Mouse (Mus musculus) CH12.LX (cell line): ENCODE measurements at regions not wholly inside any gene's neighbourhood (a gene's known extent, or its start where the extent isn't known, plus 50 kb on each side); places are given as distances from the start of the nearest gene placed in this dataset.

Source experiments
- DNase-seq: peaks from one replicate; pipeline ENCODE4 v3.0.0-alpha.2; 2013; ENCODE audit errors: extremely low read depth
- H3K27ac ChIP-seq: 2 replicates; pipeline ENCODE4 v1.5.1; 2012; ENCODE audit warnings: low read depth, mild to moderate bottlenecking, control low read depth, moderate library complexity; ENCODE audit not compliant: insufficient read depth
- H3K27me3 ChIP-seq: replicated peaks from 2 replicates; pipeline ENCODE3; 2012; ENCODE audit warnings: inconsistent platforms
- H3K36me3 ChIP-seq, 2 experiments: replicated peaks in 1 of 2; 2 replicates each; pipeline versions ENCODE3 to v1.6.1; 2012; ENCODE audit warnings: inconsistent platforms in 1 of 2, low read length in 1 of 2, mild to moderate bottlenecking in 1 of 2, mixed read lengths in 1 of 2, moderate library complexity in 1 of 2; ENCODE audit not compliant: control insufficient read depth in 1 of 2, insufficient read depth in 1 of 2
- H3K4me1 ChIP-seq, 2 experiments: 2 replicates each; pipeline ENCODE4 v1.6.1; 2012; ENCODE audit warnings: inconsistent platforms in 1 of 2, moderate library complexity in 1 of 2; ENCODE audit not compliant: insufficient read depth in 2 of 2, control insufficient read depth in 1 of 2
- H3K4me2 ChIP-seq: 2 replicates; pipeline ENCODE4 v1.6.1; 2012; ENCODE audit warnings: low read depth, mild to moderate bottlenecking, control low read depth; ENCODE audit not compliant: poor library complexity, insufficient read depth, severe bottlenecking
- H3K4me3 ChIP-seq, 3 experiments: fragments of 150-350 bp in 1 of 3; sonication (generic) in 1 of 3; replicated peaks in 1 of 3; 2 replicates each; pipeline versions ENCODE3 to v1.5.1; 2011 to 2012; ENCODE audit warnings: low read depth in 2 of 3, low read length in 2 of 3, mild to moderate bottlenecking in 2 of 3, moderate library complexity in 2 of 3, control low read depth in 1 of 3, improper control_type of control experiment in 1 of 3, inconsistent platforms in 1 of 3, mixed read lengths in 1 of 3; ENCODE audit not compliant: poor library complexity in 1 of 3
- H3K79me2 ChIP-seq: replicated peaks from 2 replicates; pipeline ENCODE4 v1.6.1; 2012; ENCODE audit warnings: mild to moderate bottlenecking, moderate library complexity; ENCODE audit not compliant: control insufficient read depth, poor library complexity, insufficient read depth, severe bottlenecking; ENCODE audit errors: extremely low read depth
- H3K9ac ChIP-seq: 2 replicates; pipeline ENCODE4 v1.6.1; 2012; ENCODE audit warnings: low read depth, mild to moderate bottlenecking, control low read depth, moderate library complexity; ENCODE audit not compliant: insufficient read depth
- H3K9me3 ChIP-seq: replicated peaks from 2 replicates; pipeline ENCODE3; 2012; ENCODE audit warnings: low read length, inconsistent platforms, mixed read lengths
- BHLHE40 ChIP-seq: IDR thresholded peaks from 2 replicates; pipeline ENCODE4 v1.6.1; 2011; ENCODE audit warnings: mild to moderate bottlenecking, low read depth, low read length, improper control_type of control experiment
- CHD1 ChIP-seq: IDR thresholded peaks from 2 replicates; pipeline ENCODE4 v1.6.1; 2012; ENCODE audit warnings: low read depth, low read length, improper control_type of control experiment, inconsistent platforms
- CTCF ChIP-seq, 2 experiments: IDR thresholded peaks in 1 of 2; conservative IDR thresholded peaks in 1 of 2; 2 replicates each; pipeline ENCODE4 v1.5.1; 2011 to 2012; ENCODE audit warnings: low read depth in 2 of 2, low read length in 2 of 2, improper control_type of control experiment in 1 of 2, inconsistent platforms in 1 of 2, mild to moderate bottlenecking in 1 of 2, moderate library complexity in 1 of 2
- E2F4 ChIP-seq: IDR thresholded peaks from 2 replicates; pipeline ENCODE4 v1.6.1; 2011; ENCODE audit warnings: low read depth, low read length, improper control_type of control experiment; ENCODE audit not compliant: insufficient replicate concordance
- ELF1 ChIP-seq: IDR thresholded peaks from 2 replicates; pipeline ENCODE4 v1.6.1; 2014; ENCODE audit warnings: low read depth, mild to moderate bottlenecking, inconsistent platforms, low read length, improper control_type of control experiment
- HCFC1 ChIP-seq: IDR thresholded peaks from 2 replicates; pipeline ENCODE4 v1.6.1; 2012; ENCODE audit warnings: low read depth, mild to moderate bottlenecking, inconsistent platforms, low read length, improper control_type of control experiment
- IRF4 ChIP-seq: IDR thresholded peaks from 2 replicates; pipeline ENCODE4 v1.6.1; 2014; ENCODE audit warnings: low read depth, mild to moderate bottlenecking, inconsistent platforms, low read length, improper control_type of control experiment
- JUN ChIP-seq: IDR thresholded peaks from 2 replicates; pipeline ENCODE4 v1.6.1; 2011; ENCODE audit warnings: low read depth, mild to moderate bottlenecking, low read length, improper control_type of control experiment, moderate library complexity; ENCODE audit not compliant: insufficient read depth
- KAT2A ChIP-seq: IDR thresholded peaks from 2 replicates; pipeline ENCODE4 v1.6.1; 2012; ENCODE audit warnings: low read length, improper control_type of control experiment, inconsistent platforms; ENCODE audit not compliant: insufficient replicate concordance
- MAFK ChIP-seq: IDR thresholded peaks from 2 replicates; pipeline ENCODE4 v1.6.1; 2011; ENCODE audit warnings: low read length, improper control_type of control experiment; ENCODE audit not compliant: insufficient replicate concordance
- MAZ ChIP-seq: IDR thresholded peaks from 2 replicates; pipeline ENCODE4 v1.6.1; 2012; ENCODE audit warnings: low read depth, mild to moderate bottlenecking, inconsistent platforms, low read length, improper control_type of control experiment, moderate library complexity
- MEF2A ChIP-seq: IDR thresholded peaks from 2 replicates; pipeline ENCODE4 v1.6.1; 2014; ENCODE audit warnings: low read depth, mild to moderate bottlenecking, inconsistent platforms, low read length, improper control_type of control experiment, borderline replicate concordance
- MXI1 ChIP-seq: IDR thresholded peaks from 2 replicates; pipeline ENCODE4 v1.6.1; 2011; ENCODE audit warnings: mild to moderate bottlenecking, low read depth, low read length, improper control_type of control experiment
- NRF1 ChIP-seq: IDR thresholded peaks from 2 replicates; pipeline ENCODE4 v1.6.1; 2014; ENCODE audit warnings: low read depth, mild to moderate bottlenecking, inconsistent platforms, low read length, improper control_type of control experiment, moderate library complexity
- PAX5 ChIP-seq: IDR thresholded peaks from 2 replicates; pipeline ENCODE4 v1.6.1; 2012; ENCODE audit warnings: low read length, inconsistent platforms, mixed read lengths
- POLR2A ChIP-seq: IDR thresholded peaks from 2 replicates; pipeline ENCODE4 v1.6.1; 2011; ENCODE audit warnings: low read depth, mild to moderate bottlenecking, improper control_type of control experiment, low read length
- POLR2AphosphoS2 ChIP-seq: IDR thresholded peaks from 2 replicates; pipeline ENCODE4 v1.6.1; 2011; ENCODE audit warnings: low read depth, low read length, improper control_type of control experiment
- SMC3 ChIP-seq: IDR thresholded peaks from 2 replicates; pipeline ENCODE4 v1.6.1; 2011; ENCODE audit warnings: low read depth, low read length, improper control_type of control experiment
- UBTF ChIP-seq: IDR thresholded peaks from 2 replicates; pipeline ENCODE4 v1.6.1; 2012; ENCODE audit warnings: low read depth, mild to moderate bottlenecking, inconsistent platforms, low read length, improper control_type of control experiment, moderate library complexity
- USF2 ChIP-seq: conservative IDR thresholded peaks from 2 replicates; pipeline ENCODE4 v1.6.1; 2011; ENCODE audit warnings: low read depth, low read length, improper control_type of control experiment
- ZC3H11A ChIP-seq: IDR thresholded peaks from 2 replicates; pipeline ENCODE4 v1.6.1; 2012; ENCODE audit warnings: low read depth, mild to moderate bottlenecking, inconsistent platforms, low read length, improper control_type of control experiment
- ZKSCAN1 ChIP-seq: IDR thresholded peaks from 2 replicates; pipeline ENCODE4 v1.6.1; 2012; ENCODE audit warnings: low read depth, inconsistent platforms, low read length, improper control_type of control experiment, borderline replicate concordance
- ZMIZ1 ChIP-seq: IDR thresholded peaks from 2 replicates; pipeline ENCODE4 v1.6.1; 2012; ENCODE audit warnings: low read depth, mild to moderate bottlenecking, inconsistent platforms, low read length, improper control_type of control experiment
- ZNF384 ChIP-seq: IDR thresholded peaks from 2 replicates; pipeline ENCODE4 v1.6.1; 2012; ENCODE audit warnings: low read depth, low read length, improper control_type of control experiment, inconsistent platforms
- dilution Hi-C: fragments of 300-500 bp; cut with MboI; formaldehyde crosslinking; loops from 2 replicates; pipeline ENCODE4 v1.14.3; 2020; ENCODE audit warnings: low sequenced_read_pairs; ENCODE audit not compliant: extremely low pct_unique_long_range_greater_than_20kb, extremely low pct_ligation_motif_present
- in situ Hi-C: fragments of 300-500 bp; cut with MboI; formaldehyde crosslinking; loops from 3 replicates; pipeline ENCODE4 v1.14.3; 2019; ENCODE audit warnings: low sequenced_read_pairs, low pct_ligation_motif_present, low pct_unique_long_range_greater_than_20kb, mixed read lengths

DNA sequence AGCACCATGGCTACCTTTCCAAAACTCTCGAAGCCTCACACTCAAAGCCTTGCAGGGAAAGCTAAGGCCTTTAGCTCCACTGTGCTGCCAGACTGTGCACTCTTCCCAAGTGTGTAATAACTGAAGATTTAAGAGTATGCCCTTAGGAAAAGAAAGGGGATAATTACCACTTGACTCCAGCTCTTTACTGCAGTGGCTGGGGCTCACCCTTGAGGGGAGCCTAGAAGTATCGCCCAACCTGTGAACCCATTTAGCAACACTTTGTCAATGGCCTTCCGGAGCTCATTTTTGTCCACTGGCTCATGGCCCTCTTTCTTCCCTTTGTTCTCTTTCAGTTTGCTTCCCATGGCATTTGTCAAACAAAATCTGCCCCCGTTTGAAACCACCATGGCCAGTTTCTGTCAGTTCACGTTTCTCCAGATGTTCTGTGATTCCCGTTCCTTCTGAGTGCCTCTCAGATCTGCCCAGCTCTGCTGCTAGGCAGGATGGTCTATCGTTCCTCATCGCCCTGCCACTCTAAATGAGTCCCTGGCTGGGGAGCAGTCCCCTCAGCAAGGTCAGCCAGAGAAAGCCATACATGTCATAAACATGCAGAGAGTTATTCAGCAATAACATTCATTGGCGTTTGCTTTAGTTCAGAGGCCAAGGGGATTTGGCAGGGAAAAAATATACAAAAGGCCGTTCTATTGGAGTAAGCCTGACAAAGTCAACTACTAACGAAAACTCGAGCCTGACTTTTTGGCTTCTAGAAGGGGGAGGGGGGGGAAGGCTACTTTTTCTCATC, 80.9 kb upstream of the Nckap5 start:
- DNase-seq = no peak
- dilution Hi-C loops = no loop called here

DNA sequence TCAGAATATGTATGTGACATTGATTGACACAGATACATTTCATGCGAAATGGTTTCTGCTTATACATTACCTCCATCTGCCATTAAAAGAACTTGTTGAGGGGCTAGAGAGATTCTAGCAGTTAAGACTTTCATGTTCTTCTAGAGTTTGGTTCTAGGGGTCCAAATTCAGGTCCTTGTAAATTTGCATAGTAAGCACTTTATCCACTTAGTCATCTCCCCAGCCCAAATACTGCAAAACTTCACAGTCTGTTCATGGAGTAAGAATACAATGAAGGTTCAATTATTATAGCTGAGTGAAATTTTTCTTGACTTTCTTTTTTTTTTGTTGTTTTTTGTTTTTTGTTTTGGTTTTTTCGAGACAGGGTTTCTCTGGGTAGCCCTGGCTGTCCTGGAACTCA, 76.8 kb upstream of the Nckap5 start:
- no peaks in the 10 kb centered on the region for H3K79me2 ChIP-seq
- peak; percentile 76; the same call in 1 of the 2 replicates for TF ChIP-seq MAFK
- TF ChIP-seq ELF1 = no peak
- no peak for TF ChIP-seq NRF1
- H3K9ac ChIP-seq = no peak overlapping the region
- no peak for DNase-seq
- no peaks in the 10 kb centered on the region for H3K9me3 ChIP-seq
- H3K27me3 ChIP-seq = peaks cover 51% of the 10 kb centered on the region
- H3K4me1 ChIP-seq = no peaks in the 10 kb centered on the region
- H3K4me2 ChIP-seq = no peak overlapping the region
- no peaks in the 10 kb centered on the region for H3K36me3 ChIP-seq
- in situ Hi-C loops (no loop called here), dilution Hi-C loops (no loop called here)
- no peak overlapping the region for H3K4me3 ChIP-seq
- H3K27ac ChIP-seq = no peak overlapping the region

More for the DNA sequence above, 80.9 kb upstream of the Nckap5 start:
- Histone ChIP-seq H3K4me2 (no peak overlapping the region), H3K9me3 (peaks cover 4% of the 10 kb centered on the region), H3K27me3 (peaks cover 59% of the 10 kb centered on the region), H3K36me3 (no peaks in the 10 kb centered on the region), H3K4me3 (no peak overlapping the region), H3K27ac (no peak overlapping the region), H3K9ac (no peak overlapping the region), H3K79me2 (no peaks in the 10 kb centered on the region), H3K4me1 (no peaks in the 10 kb centered on the region)
- in situ Hi-C loops = no loop called here
- TF ChIP-seq MXI1 = no peak
- no peak for TF ChIP-seq MAZ
- no peak for TF ChIP-seq ZNF384
- TF ChIP-seq PAX5 = no peak
- TF ChIP-seq ZC3H11A = no peak
- TF ChIP-seq MAFK = no peak
- TF ChIP-seq JUN = no peak
- no peak for TF ChIP-seq SMC3
- no peak for TF ChIP-seq USF2
- TF ChIP-seq CHD1 = no peak
- TF ChIP-seq POLR2A = no peak
- no peak for TF ChIP-seq MEF2A

DNA sequence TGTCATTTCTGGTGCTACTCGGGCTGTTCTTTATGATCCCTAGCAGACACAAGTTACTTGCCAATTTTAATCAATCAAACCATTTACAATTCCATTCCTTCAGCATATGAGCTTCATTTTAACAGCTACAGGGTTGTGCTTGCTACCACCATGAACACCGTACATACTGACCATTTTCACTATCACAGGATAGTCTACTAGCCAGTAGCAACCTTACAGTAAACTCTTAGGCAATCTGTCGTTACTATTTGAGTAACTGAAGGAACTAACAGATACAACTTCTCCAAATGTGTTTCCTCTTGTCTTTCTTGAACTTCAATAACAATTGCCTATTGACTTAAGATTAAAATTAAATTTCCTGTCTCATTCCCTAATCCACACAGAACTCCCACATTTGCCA, 67.9 kb upstream of the Nckap5 start:
- peaks cover 33% of the 10 kb centered on the region for H3K27me3 ChIP-seq
- TF ChIP-seq CTCF (conservative IDR thresholded peaks at IDR 0.05 in 1 of 2, IDR thresholded peaks at IDR 0.05 in 1 of 2; ENCODE audit: low read depth in 2 of 2, low read length in 2 of 2) = no peak
- TF ChIP-seq HCFC1 = no peak
- no peak for TF ChIP-seq BHLHE40
- no peak for TF ChIP-seq IRF4
- TF ChIP-seq E2F4 = no peak
- no peak for TF ChIP-seq MXI1
- no peak for TF ChIP-seq USF2
- no peak for TF ChIP-seq ZKSCAN1
- no peak for TF ChIP-seq UBTF
- TF ChIP-seq ZNF384 = no peak
- TF ChIP-seq ZMIZ1 = no peak
- TF ChIP-seq CHD1 = no peak
- TF ChIP-seq KAT2A = no peak
- TF ChIP-seq POLR2AphosphoS2 = no peak
- no peak overlapping the region for H3K4me2 ChIP-seq
- dilution Hi-C loops = no loop called here
- no peak overlapping the region for H3K9ac ChIP-seq
- H3K27ac ChIP-seq = no peak overlapping the region
- in situ Hi-C loops = no loop called here
- H3K4me1 ChIP-seq = no peaks in the 10 kb centered on the region
- H3K36me3 ChIP-seq = no peaks in the 10 kb centered on the region
- H3K9me3 ChIP-seq = no peaks in the 10 kb centered on the region
- H3K79me2 ChIP-seq = no peaks in the 10 kb centered on the region
- no peak for DNase-seq
- H3K4me3 ChIP-seq = no peak overlapping the region
